Mouse (Mus musculus): ENCODE data around the gene Tmem143. TPM values are rescaled to one million over a fixed set of nuclear protein-coding genes. Genes with fewer than 3 reads are reported as not detected.

The Tmem143 gene
- polyA plus RNA-seq, 1 experiment from 2014 or later, result 6.2 TPM

- peak overlapping the region; percentile 64 for H3K4me2 ChIP-seq (ENCODE audit: low read length)
- H3K4me1 ChIP-seq (replicated peaks; ENCODE audit: insufficient read depth, low read length), result peaks cover 45% of the 10 kb centered on the region
- DNase-seq (ENCODE audit: low spot score) (peak; percentile 56), ATAC-seq (replicated peaks; ENCODE audit: low FRiP score, low read depth) (no peak)
- H3K27ac ChIP-seq, result peak overlapping the region; percentile 90
- 13% methylated on average over 9 of the region's 9 CpGs for WGBS
- peak overlapping the region; percentile 49 for H3K4me3 ChIP-seq (replicated peaks; ENCODE audit: low read depth, low read length)
- no peaks in the 10 kb centered on the region for H3K27me3 ChIP-seq (ENCODE audit: insufficient read depth, low read length)
- no peak for TF ChIP-seq CTCF (IDR thresholded peaks at IDR 0.05; ENCODE audit: low read depth)
- H3K9me3 ChIP-seq (replicated peaks; ENCODE audit: low read length), result no peaks in the 10 kb centered on the region
- no peaks in the 10 kb centered on the region for H3K36me3 ChIP-seq (ENCODE audit: insufficient read depth, low read length)
- peak overlapping the region; percentile 60 for H3K9ac ChIP-seq (ENCODE audit: low read depth, low read length)
These were observed 24.0 kb downstream of the Tmem143 start for GRCm38 (mm10) chr7:45920583-45921241.

- DNase-seq (ENCODE audit: low spot score) (peak; percentile 86), ATAC-seq (replicated peaks; ENCODE audit: low FRiP score, low read depth) (no peak)
- H3K4me2 ChIP-seq (ENCODE audit: low read length), result peak within 1 kb of the TSS; percentile 64
- TF ChIP-seq CTCF (IDR thresholded peaks at IDR 0.05; ENCODE audit: low read depth), result no peak
- H3K4me1 ChIP-seq (replicated peaks; ENCODE audit: insufficient read depth, low read length), result peaks cover 41% of the 10 kb centered on the region
- H3K36me3 ChIP-seq (ENCODE audit: insufficient read depth, low read length), result no peaks in the 10 kb centered on the region
- peak within 1 kb of the TSS; percentile 60 for H3K9ac ChIP-seq (ENCODE audit: low read depth, low read length)
- peak within 1 kb of the TSS; percentile 90 for H3K27ac ChIP-seq
- no peaks in the 10 kb centered on the region for H3K27me3 ChIP-seq (ENCODE audit: insufficient read depth, low read length)
- no peaks in the 10 kb centered on the region for H3K9me3 ChIP-seq (replicated peaks; ENCODE audit: low read length)
- WGBS, result 17% methylated on average over 9 of the region's 9 CpGs
- peak within 1 kb of the TSS; percentile 49 for H3K4me3 ChIP-seq (replicated peaks; ENCODE audit: low read depth, low read length)
These were observed 24.5 kb downstream of the Tmem143 start, which contains the start of gene Emp3 for GRCm38 (mm10) chr7:45921242-45921621. TSS of gene Emp3 (minus strand) at chr7:45921404.

- Histone ChIP-seq H3K4me1 (replicated peaks; ENCODE audit: insufficient read depth, low read length) (peaks cover 34% of the 10 kb centered on the region), H3K4me3 (replicated peaks; ENCODE audit: low read depth, low read length) (no peak overlapping the region), H3K27me3 (ENCODE audit: insufficient read depth, low read length) (no peaks in the 10 kb centered on the region), H3K36me3 (ENCODE audit: insufficient read depth, low read length) (no peaks in the 10 kb centered on the region), H3K4me2 (ENCODE audit: low read length) (0 out of 2 replicates have a peak overlapping the region, but pooled peaks have one; percentile 56), H3K27ac (peak overlapping the region; percentile 90), H3K9me3 (replicated peaks; ENCODE audit: low read length) (no peaks in the 10 kb centered on the region), H3K9ac (ENCODE audit: low read depth, low read length) (no peak overlapping the region)
- 75% methylated on average over 12 of the region's 12 CpGs for WGBS
- DNase-seq (ENCODE audit: low spot score) (no peak), ATAC-seq (replicated peaks; ENCODE audit: low FRiP score, low read depth) (no peak)
- TF ChIP-seq CTCF (IDR thresholded peaks at IDR 0.05; ENCODE audit: low read depth), result no peak
These were observed 25.3 kb downstream of the Tmem143 start for GRCm38 (mm10) chr7:45921950-45922600.

- H3K9me3 ChIP-seq (replicated peaks; ENCODE audit: low read length), result no peaks in the 10 kb centered on the region
- H3K27ac ChIP-seq, result peak overlapping the region; percentile 90
- peaks cover 23% of the 10 kb centered on the region for H3K4me1 ChIP-seq (replicated peaks; ENCODE audit: insufficient read depth, low read length)
- no peaks in the 10 kb centered on the region for H3K27me3 ChIP-seq (ENCODE audit: insufficient read depth, low read length)
- no peaks in the 10 kb centered on the region for H3K36me3 ChIP-seq (ENCODE audit: insufficient read depth, low read length)
- ATAC-seq (replicated peaks; ENCODE audit: low FRiP score, low read depth) (peak; percentile 94), DNase-seq (ENCODE audit: low spot score) (peak; percentile 100)
- WGBS, result under 1% methylated on average over 37 of the region's 37 CpGs
- H3K9ac ChIP-seq (ENCODE audit: low read depth, low read length), result peak overlapping the region; percentile 42; the same call in 1 of the 2 replicates
- TF ChIP-seq CTCF (IDR thresholded peaks at IDR 0.05; ENCODE audit: low read depth), result 0 out of 2 replicates have a peak, but pooled peaks have one; percentile 2
- peak overlapping the region; percentile 56 for H3K4me2 ChIP-seq (ENCODE audit: low read length)
- H3K4me3 ChIP-seq (replicated peaks; ENCODE audit: low read depth, low read length), result peak overlapping the region; percentile 39
These were observed 26.4 kb downstream of the Tmem143 start for GRCm38 (mm10) chr7:45922928-45923761.

GRCm38 (mm10) chr7:45923762-45924428 lies 27.2 kb downstream of the Tmem143 start, which contains the start of gene Ccdc114:
TSS of gene Ccdc114 (plus strand) at chr7:45924072.
- H3K4me3 ChIP-seq (replicated peaks; ENCODE audit: low read depth, low read length), result peak within 1 kb of the TSS; percentile 39
- H3K36me3 ChIP-seq (ENCODE audit: insufficient read depth, low read length), result no peaks in the 10 kb centered on the region
- WGBS, result 4% methylated on average over 24 of the region's 24 CpGs
- DNase-seq (ENCODE audit: low spot score), result peak; percentile 96
- no peaks in the 10 kb centered on the region for H3K9me3 ChIP-seq (replicated peaks; ENCODE audit: low read length)
- peaks cover 23% of the 10 kb centered on the region for H3K4me1 ChIP-seq (replicated peaks; ENCODE audit: insufficient read depth, low read length)
- H3K27me3 ChIP-seq (ENCODE audit: insufficient read depth, low read length), result no peaks in the 10 kb centered on the region
- peak; percentile 86 for ATAC-seq (replicated peaks; ENCODE audit: low FRiP score, low read depth)
- TF ChIP-seq CTCF (IDR thresholded peaks at IDR 0.05; ENCODE audit: low read depth), result no peak
- peak within 1 kb of the TSS; percentile 90 for H3K27ac ChIP-seq
- peak within 1 kb of the TSS; percentile 56 for H3K4me2 ChIP-seq (ENCODE audit: low read length)
- peak within 1 kb of the TSS; percentile 49 for H3K9ac ChIP-seq (ENCODE audit: low read depth, low read length)

Measured in kidney, postnatal 0 days (tissue).